Mouse (Mus musculus) stomach, embryonic 16.5 days (tissue): ENCODE measurements around the gene Rasgrf2. TPM values are rescaled to one million over a fixed set of nuclear protein-coding genes. Genes with fewer than 3 reads are reported as not detected.

Experiments
- ATAC-seq: fragments of 200-750 bp; cut with Nextera tagmentation; 2 replicates; pipeline ENCODE4 v1.8.0; 2017; ENCODE audit warnings: moderate number of reproducible peaks, moderate TSS enrichment; ENCODE audit not compliant: insufficient read depth, low FRiP score
- H3K27ac ChIP-seq: fragments of 300-500 bp; sonication (generic); 2 replicates; pipeline ENCODE4 v1.5.1; 2014; ENCODE audit warnings: low read length
- H3K27me3 ChIP-seq: fragments of 300-500 bp; sonication (generic); 2 replicates; pipeline ENCODE4 v1.6.1; 2014; ENCODE audit warnings: low read length, control low read depth, mixed read lengths; ENCODE audit not compliant: control insufficient read depth, insufficient read depth
- H3K36me3 ChIP-seq: fragments of 300-500 bp; sonication (generic); 2 replicates; pipeline ENCODE4 v1.6.1; 2014; ENCODE audit warnings: low read length; ENCODE audit not compliant: control insufficient read depth, insufficient read depth
- H3K4me1 ChIP-seq: fragments of 300-500 bp; sonication (generic); 2 replicates; pipeline ENCODE4 v1.6.1; 2014; ENCODE audit warnings: low read length, control low read depth, mixed read lengths; ENCODE audit not compliant: control insufficient read depth, insufficient read depth
- H3K4me2 ChIP-seq: fragments of 300-500 bp; sonication (generic); 2 replicates; pipeline ENCODE4 v1.6.1; 2014; ENCODE audit warnings: low read depth, low read length, mixed read lengths
- H3K4me3 ChIP-seq: fragments of 300-500 bp; sonication (generic); replicated peaks from 2 replicates; pipeline ENCODE4 v1.5.1; 2014; ENCODE audit warnings: mild to moderate bottlenecking, low read length
- H3K9ac ChIP-seq: fragments of 300-500 bp; sonication (generic); 2 replicates; pipeline ENCODE4 v1.6.1; 2014; ENCODE audit warnings: low read length
- H3K9me3 ChIP-seq: fragments of 300-500 bp; sonication (generic); replicated peaks from 2 replicates; pipeline ENCODE4 v1.6.1; 2016; ENCODE audit warnings: low read length, control low read depth; ENCODE audit not compliant: control insufficient read depth
- WGBS: fragments of 180-500 bp; shearing (Covaris S2); extraction: QIAGEN DNeasy Blood & Tissue Kit; methylation state at CpG from one replicate; pipeline ENCODE4 v1.1.7; 2014; 5-methylcytosine and 5-hydroxymethylcytosine counted together
- polyA plus RNA-seq: library from polyadenylated mRNA; unstranded; fragments of >200 nt; fragmentation: Nextera tagmentation; extraction: Ambion mirVana; gene quantifications from 2 replicates; pipeline ENCODE4 v1.2.1, GENCODE M21; 2015

Rasgrf2 gene
- polyA plus RNA-seq, 1 experiment from 2014 or later: 0.77 TPM

DNA sequence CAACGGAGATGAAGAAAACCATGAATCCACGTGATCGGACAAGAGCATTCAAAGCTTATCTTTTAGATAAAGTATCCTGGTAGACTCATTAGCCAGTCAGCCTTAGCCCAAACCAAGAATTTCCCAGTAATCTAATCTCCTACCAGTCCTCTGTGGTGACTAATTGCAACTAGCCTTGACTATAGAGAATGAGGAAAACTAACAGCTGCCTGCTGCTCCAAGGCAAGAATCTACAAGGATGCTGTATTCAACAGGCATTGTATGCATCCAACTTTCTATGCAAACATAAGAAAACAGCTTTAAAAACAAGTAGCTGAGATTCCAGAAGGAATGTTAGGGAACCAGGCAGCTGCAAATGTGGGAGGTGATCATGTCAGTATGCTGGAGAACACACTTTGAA lies 149.4 kb downstream of the Rasgrf2 start:
- H3K9ac ChIP-seq: no peak overlapping the region
- H3K36me3 ChIP-seq: no peaks in the 10 kb centered on the region
- no peak overlapping the region for H3K4me2 ChIP-seq
- H3K27ac ChIP-seq: no peak overlapping the region
- no peaks in the 10 kb centered on the region for H3K4me1 ChIP-seq
- no peak for ATAC-seq
- no peak overlapping the region for H3K4me3 ChIP-seq
- H3K27me3 ChIP-seq: no peaks in the 10 kb centered on the region
- 29% methylated on average over 3 of the region's 3 CpGs for WGBS
- H3K9me3 ChIP-seq: no peaks in the 10 kb centered on the region

DNA sequence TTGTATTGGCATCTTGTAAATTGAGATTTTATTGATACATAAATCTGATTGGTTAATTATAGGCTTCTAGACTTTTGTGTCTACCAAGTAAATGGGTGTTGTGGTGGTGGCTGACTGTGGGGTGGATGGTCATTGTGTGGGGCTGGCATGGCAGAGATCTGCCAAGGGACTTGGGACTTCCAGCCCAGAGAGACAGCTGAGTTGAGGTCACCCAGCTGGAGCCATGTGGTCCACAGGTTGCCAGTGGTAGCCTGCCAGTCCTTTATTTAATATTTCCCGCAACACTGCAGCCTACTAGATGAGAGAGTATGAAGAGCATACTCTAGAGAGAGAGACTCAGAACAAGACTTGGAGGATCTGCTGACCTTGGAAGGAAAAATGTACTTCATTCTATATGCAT lies 150.0 kb downstream of the Rasgrf2 start:
- Histone ChIP-seq H3K9me3 (no peaks in the 10 kb centered on the region), H3K27me3 (no peaks in the 10 kb centered on the region), H3K27ac (no peak overlapping the region), H3K36me3 (no peaks in the 10 kb centered on the region), H3K4me2 (no peak overlapping the region), H3K4me1 (no peaks in the 10 kb centered on the region), H3K4me3 (no peak overlapping the region), H3K9ac (no peak overlapping the region)
- ATAC-seq: no peak
- whole genome bisulfite sequencing: 78% methylated on average over 1 of the region's 1 CpGs

DNA sequence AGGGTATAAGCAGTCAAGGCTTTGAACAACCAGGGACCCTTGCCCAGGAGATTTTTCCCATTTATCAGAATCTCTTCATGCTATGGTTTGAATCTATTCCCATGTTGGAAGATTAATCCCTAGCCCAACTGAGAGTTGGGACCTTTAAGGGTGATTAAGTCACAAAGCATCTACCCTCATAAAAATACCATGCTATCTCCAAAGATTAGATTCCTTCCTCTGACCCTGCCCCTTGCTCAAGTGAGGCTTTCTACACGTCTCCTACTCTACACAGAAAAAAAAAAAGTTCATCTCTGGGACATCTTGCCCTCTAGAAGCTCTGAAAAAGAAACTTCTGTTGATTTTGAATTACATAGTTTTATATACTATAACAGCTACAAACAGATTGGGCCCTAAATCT lies 154.5 kb downstream of the Rasgrf2 start:
- ATAC-seq: no peak

DNA sequence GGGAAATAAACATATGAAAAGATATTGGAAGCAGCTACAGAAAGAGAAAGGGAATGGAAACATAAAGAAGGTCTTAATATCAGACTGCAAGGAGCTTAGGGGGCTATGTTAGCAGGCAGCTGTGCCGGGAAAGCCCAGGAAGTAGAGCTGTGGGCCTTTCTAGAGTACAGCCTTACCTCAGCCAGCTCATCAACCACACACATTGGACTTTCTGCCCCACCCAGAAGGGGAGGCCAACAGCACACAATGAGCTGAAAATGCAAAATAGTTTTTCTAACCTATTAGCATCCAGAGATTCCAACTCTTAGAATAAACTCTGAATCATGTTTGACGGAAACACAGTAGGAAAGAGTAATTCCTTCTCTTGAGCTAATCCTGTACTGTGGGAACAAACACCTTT lies 154.9 kb downstream of the Rasgrf2 start:
- no peaks in the 10 kb centered on the region for H3K4me1 ChIP-seq
- no peak overlapping the region for H3K4me2 ChIP-seq
- no peak overlapping the region for H3K9ac ChIP-seq
- no peak overlapping the region for H3K27ac ChIP-seq
- H3K4me3 ChIP-seq: no peak overlapping the region
- H3K9me3 ChIP-seq: no peaks in the 10 kb centered on the region
- WGBS: 82% methylated on average over 2 of the region's 2 CpGs
- no peak for ATAC-seq
- H3K36me3 ChIP-seq: no peaks in the 10 kb centered on the region
- H3K27me3 ChIP-seq: no peaks in the 10 kb centered on the region

More for the DNA sequence above, 154.5 kb downstream of the Rasgrf2 start:
- no peaks in the 10 kb centered on the region for H3K9me3 ChIP-seq
- no peak overlapping the region for H3K4me2 ChIP-seq
- no peak overlapping the region for H3K9ac ChIP-seq
- no peaks in the 10 kb centered on the region for H3K27me3 ChIP-seq
- H3K4me1 ChIP-seq: no peaks in the 10 kb centered on the region
- no peak overlapping the region for H3K4me3 ChIP-seq
- 48% methylated on average over 1 of the region's 1 CpGs for WGBS
- no peaks in the 10 kb centered on the region for H3K36me3 ChIP-seq
- H3K27ac ChIP-seq: no peak overlapping the region

DNA sequence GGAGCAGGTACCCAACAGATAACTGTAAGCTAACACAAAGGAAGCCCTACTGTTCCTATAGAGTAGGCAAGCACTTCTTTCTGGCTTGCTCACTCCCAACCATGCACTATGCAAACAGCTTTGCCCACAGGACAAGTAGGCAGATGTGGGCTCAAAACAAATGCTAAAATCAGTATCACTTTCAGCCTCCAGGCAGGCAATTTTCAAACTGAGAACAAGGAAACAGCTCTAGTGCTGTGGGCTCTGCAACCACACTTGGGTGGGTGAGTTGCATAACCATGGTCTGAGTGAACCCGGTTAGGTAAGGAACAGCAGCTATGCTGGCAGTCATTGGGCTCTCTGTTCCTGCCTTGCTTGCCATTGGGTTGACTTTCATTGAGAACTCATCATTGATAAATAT lies 157.3 kb downstream of the Rasgrf2 start:
- no peak for ATAC-seq
- H3K27ac ChIP-seq: no peak overlapping the region

DNA sequence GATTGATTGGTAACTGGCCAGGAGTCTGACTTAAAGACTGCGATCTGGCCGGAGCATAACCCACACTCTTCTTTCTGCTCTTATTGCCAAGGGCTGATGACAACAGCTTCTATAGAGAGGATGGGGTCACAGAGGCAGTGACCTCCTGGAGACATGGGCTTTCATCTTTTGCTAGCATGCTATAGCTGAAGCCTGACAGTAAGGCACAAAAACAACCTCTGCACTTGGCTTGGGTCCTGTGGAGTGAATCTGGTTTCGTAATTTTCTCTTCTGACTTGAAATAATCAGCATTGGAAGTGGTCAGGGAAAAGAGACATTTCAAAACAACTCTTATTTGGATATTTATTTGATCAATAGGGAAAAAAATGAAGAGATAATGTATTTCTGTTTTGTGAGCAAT lies 160.2 kb downstream of the Rasgrf2 start:
- Histone ChIP-seq H3K27me3 (no peaks in the 10 kb centered on the region), H3K4me1 (no peaks in the 10 kb centered on the region), H3K27ac (no peak overlapping the region), H3K9ac (no peak overlapping the region), H3K36me3 (no peaks in the 10 kb centered on the region), H3K4me3 (no peak overlapping the region), H3K4me2 (no peak overlapping the region), H3K9me3 (no peaks in the 10 kb centered on the region)
- 82% methylated on average over 3 of the region's 3 CpGs for WGBS
- no peak for ATAC-seq

More for the DNA sequence above, 157.3 kb downstream of the Rasgrf2 start:
- H3K36me3 ChIP-seq: no peaks in the 10 kb centered on the region
- 91% methylated on average over 1 of the region's 1 CpGs for WGBS
- H3K4me1 ChIP-seq: no peaks in the 10 kb centered on the region
- no peak overlapping the region for H3K4me3 ChIP-seq
- H3K9ac ChIP-seq: no peak overlapping the region
- H3K4me2 ChIP-seq: no peak overlapping the region
- H3K9me3 ChIP-seq: no peaks in the 10 kb centered on the region
- no peaks in the 10 kb centered on the region for H3K27me3 ChIP-seq

DNA sequence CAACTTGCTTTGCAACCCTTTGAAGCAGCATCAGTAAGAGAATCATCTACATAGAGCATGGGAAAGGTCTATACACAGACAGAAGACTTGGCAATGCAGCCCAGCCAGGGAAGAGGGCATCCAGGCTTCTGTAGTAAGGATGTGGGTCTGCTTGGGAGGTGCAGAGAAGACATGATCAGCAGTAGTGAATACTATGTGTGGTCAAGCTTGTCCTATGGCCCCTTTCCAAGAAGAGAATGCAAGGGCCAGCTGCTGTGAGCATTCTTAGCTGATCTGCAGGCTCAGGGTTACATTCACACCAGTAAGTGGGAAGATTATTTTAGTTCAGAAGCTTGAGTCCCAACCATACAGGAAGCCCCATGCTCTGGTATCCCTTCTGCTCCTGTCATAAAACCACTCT lies 175.0 kb downstream of the Rasgrf2 start:
- H3K36me3 ChIP-seq: no peaks in the 10 kb centered on the region
- H3K9me3 ChIP-seq: no peaks in the 10 kb centered on the region
- H3K27ac ChIP-seq: peak overlapping the region; percentile 54
- no peaks in the 10 kb centered on the region for H3K27me3 ChIP-seq
- no peak overlapping the region for H3K4me2 ChIP-seq
- H3K4me3 ChIP-seq: no peak overlapping the region
- peaks cover 10% of the 10 kb centered on the region for H3K4me1 ChIP-seq
- H3K9ac ChIP-seq: no peak overlapping the region
- ATAC-seq: peak; percentile 60; the same call in 1 of the 2 replicates

DNA sequence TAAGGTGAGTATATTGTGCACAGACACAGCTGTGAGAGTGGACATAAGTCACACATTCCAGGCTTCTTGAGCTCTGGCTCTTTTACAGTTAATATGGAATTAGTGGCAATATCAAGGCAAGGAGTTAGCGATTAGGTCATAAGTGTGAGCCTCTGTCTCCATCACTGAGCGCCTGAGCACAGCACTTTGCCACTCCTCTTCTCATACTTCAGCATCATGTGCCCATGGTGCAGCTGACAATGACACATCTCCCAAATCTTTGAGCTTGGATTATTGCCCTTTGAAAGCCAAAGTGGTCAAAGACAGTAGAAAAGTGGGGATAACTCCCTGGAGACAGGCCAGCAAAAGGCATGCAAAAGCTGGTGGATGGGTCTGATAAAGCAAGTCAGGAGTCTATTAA lies 175.8 kb downstream of the Rasgrf2 start:
- Histone ChIP-seq H3K27ac (peak overlapping the region; percentile 43; the same call in 1 of the 2 replicates), H3K36me3 (no peaks in the 10 kb centered on the region), H3K27me3 (no peaks in the 10 kb centered on the region), H3K4me1 (peaks cover 10% of the 10 kb centered on the region), H3K4me2 (no peak overlapping the region), H3K9me3 (no peaks in the 10 kb centered on the region), H3K9ac (no peak overlapping the region), H3K4me3 (no peak overlapping the region)
- WGBS: 66% methylated on average over 2 of the region's 2 CpGs
- peak; percentile 47; the same call in 1 of the 2 replicates for ATAC-seq

DNA sequence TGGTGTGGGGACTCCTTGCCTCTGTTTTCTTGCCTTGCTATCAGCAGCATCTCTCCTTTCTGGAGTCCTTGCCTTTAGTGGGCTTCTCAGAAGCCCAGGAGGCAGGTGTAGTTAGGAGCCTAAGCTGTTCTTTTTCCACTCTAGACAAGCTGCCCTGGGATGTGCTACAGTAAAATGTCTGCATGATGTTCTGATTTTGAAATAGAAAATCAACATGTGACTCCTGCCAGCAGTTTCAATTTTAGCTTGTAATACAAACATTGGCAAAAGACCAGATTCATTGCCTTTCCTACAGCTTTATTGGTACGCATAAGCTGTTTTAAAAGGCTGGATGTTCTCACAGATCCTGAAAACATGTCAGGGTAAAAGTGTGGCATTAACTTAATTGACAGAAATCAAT lies 176.3 kb downstream of the Rasgrf2 start:
- Histone ChIP-seq H3K9ac (no peak overlapping the region), H3K27me3 (no peaks in the 10 kb centered on the region), H3K9me3 (no peaks in the 10 kb centered on the region), H3K27ac (peak overlapping the region; percentile 43; the same call in 1 of the 2 replicates), H3K4me2 (no peak overlapping the region), H3K4me1 (peaks cover 10% of the 10 kb centered on the region), H3K36me3 (no peaks in the 10 kb centered on the region), H3K4me3 (no peak overlapping the region)
- ATAC-seq: no peak
- 38% methylated on average over 1 of the region's 1 CpGs for WGBS

DNA sequence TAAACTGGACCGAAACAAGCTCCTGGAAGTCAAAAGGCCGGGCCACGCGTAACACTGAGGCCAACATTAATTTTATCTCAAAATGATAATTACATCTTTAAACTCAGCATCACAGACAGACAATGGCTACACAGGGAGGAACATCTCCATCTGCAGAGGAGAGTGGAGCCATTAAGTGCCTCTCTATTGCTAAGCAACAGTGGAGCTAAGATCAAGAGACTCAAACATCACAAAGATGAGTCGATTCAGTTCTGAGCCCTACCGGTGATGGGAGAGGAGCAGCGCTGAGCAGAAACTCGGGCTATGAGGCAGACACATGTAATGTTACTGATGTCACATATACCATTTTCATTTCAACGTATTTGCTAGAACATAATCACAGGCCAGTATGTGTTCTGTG lies 191.3 kb downstream of the Rasgrf2 start:
- H3K9me3 ChIP-seq: no peaks in the 10 kb centered on the region
- H3K27me3 ChIP-seq: no peaks in the 10 kb centered on the region
- H3K27ac ChIP-seq: no peak overlapping the region
- no peak overlapping the region for H3K4me3 ChIP-seq
- no peak for ATAC-seq
- no peak overlapping the region for H3K4me2 ChIP-seq
- no peak overlapping the region for H3K9ac ChIP-seq
- no peaks in the 10 kb centered on the region for H3K36me3 ChIP-seq
- 85% methylated on average over 9 of the region's 9 CpGs for WGBS
- no peaks in the 10 kb centered on the region for H3K4me1 ChIP-seq
